Mouse (Mus musculus) lung, embryonic 14.5 days (tissue): ENCODE data around the gene Cntn3. TPM values are rescaled to one million over a fixed set of nuclear protein-coding genes. Genes with fewer than 3 reads are reported as not detected.

Source experiments
- ATAC-seq: fragments of 200-750 bp; cut with Nextera tagmentation; 2 replicates; pipeline ENCODE4 v1.8.0; 2017; ENCODE audit warnings: mild to moderate bottlenecking, moderate TSS enrichment, moderate library complexity; ENCODE audit not compliant: insufficient read depth
- DNase-seq: peaks from one replicate; pipeline ENCODE4 v3.0.0-alpha.2; 2015
- H3K27ac ChIP-seq: fragments of 300-500 bp; sonication (generic); 2 replicates; pipeline ENCODE4 v1.5.1; 2014; ENCODE audit warnings: low read depth, mild to moderate bottlenecking, moderate library complexity
- H3K27me3 ChIP-seq: fragments of 300-500 bp; sonication (generic); 2 replicates; pipeline ENCODE4 v1.6.1; 2014; ENCODE audit warnings: low read length, control low read depth; ENCODE audit not compliant: insufficient read depth
- H3K36me3 ChIP-seq: fragments of 300-500 bp; sonication (generic); 2 replicates; pipeline ENCODE4 v1.6.1; 2014; ENCODE audit warnings: control low read depth; ENCODE audit not compliant: insufficient read depth
- H3K4me1 ChIP-seq: fragments of 300-500 bp; sonication (generic); 2 replicates; pipeline ENCODE4 v1.6.1; 2014; ENCODE audit warnings: antibody characterized with exemption, control low read depth; ENCODE audit not compliant: insufficient read depth
- H3K4me2 ChIP-seq: fragments of 300-500 bp; sonication (generic); 2 replicates; pipeline ENCODE4 v1.6.1; 2014; ENCODE audit warnings: mild to moderate bottlenecking
- H3K4me3 ChIP-seq: fragments of 300-500 bp; sonication (generic); 2 replicates; pipeline ENCODE4 v1.5.1; 2014; ENCODE audit warnings: low read depth, low read length
- H3K9ac ChIP-seq: fragments of 300-500 bp; sonication (generic); 2 replicates; pipeline ENCODE4 v1.6.1; 2014
- H3K9me3 ChIP-seq: fragments of 300-500 bp; sonication (generic); 2 replicates; pipeline ENCODE4 v1.6.1; 2016; ENCODE audit warnings: low read depth, low read length, control low read depth
- CTCF ChIP-seq: IDR thresholded peaks from 2 replicates; pipeline ENCODE4 v1.5.1; 2016; ENCODE audit warnings: antibody characterized with exemption, low read depth
- WGBS: fragments of 180-500 bp; shearing (Covaris S2); extraction: QIAGEN DNeasy Blood & Tissue Kit; methylation state at CpG from one replicate; pipeline ENCODE4 v1.1.7; 2014; 5-methylcytosine and 5-hydroxymethylcytosine counted together
- polyA plus RNA-seq: library from polyadenylated mRNA; unstranded; fragments of >200 nt; fragmentation: Nextera tagmentation; extraction: Ambion mirVana; gene quantifications from 2 replicates; pipeline ENCODE4 v1.2.1, GENCODE M21; 2014

Cntn3 gene
- polyA plus RNA-seq, 1 experiment from 2014 or later, result 0.33 TPM

- no peak overlapping the region for H3K4me3 ChIP-seq
- no peak for TF ChIP-seq CTCF
- no peak overlapping the region for H3K4me2 ChIP-seq
- H3K9me3 ChIP-seq, result no peaks in the 10 kb centered on the region
- 98% methylated on average over 1 of the region's 1 CpGs for WGBS
- H3K9ac ChIP-seq, result no peak overlapping the region
- no peak overlapping the region for H3K27ac ChIP-seq
- peaks cover 21% of the 10 kb centered on the region for H3K27me3 ChIP-seq
- DNase-seq (no peak), ATAC-seq (no peak)
- H3K36me3 ChIP-seq, result no peaks in the 10 kb centered on the region
- no peaks in the 10 kb centered on the region for H3K4me1 ChIP-seq
Measured at GRCm38 (mm10) chr6:102565228-102565627, 7.7 kb downstream of the Cntn3 start.

DNA sequence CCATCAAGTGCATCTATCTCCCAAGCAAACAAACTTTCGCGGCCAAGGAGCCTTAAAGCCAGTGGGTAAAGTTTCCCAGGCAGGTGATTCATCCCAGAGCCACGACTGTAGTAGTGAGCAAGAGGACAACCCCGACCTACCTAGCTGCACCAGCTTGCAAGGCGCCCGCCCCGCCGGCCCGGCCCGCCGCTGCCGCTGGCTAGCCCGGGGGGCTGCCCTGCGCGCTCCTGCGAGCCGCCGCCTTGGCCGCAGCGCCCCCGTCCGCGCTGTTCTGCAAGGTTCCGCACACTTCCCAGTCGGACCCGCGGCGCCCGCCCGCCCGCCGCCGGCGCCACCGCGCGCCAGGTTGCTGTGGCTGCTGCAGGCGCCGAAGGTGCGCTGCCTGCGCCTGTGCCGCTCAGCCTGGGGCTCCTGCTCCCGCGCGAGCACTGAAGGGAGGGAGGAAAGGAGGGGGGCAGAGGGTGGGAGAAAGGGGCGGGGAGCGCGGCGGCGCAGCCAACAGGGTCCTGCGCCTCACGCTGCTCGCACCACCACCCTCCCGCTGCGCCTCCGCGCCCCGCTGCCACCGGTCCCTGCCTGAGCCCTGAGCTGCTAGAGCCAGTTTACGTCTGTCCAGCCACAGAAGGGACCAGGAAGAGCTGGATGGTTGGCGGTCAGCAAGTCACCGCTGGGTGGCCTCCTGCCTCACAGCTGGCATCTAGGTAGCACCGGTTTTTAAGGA, 8.7 kb downstream of the Cntn3 start:
- H3K36me3 ChIP-seq, result no peaks in the 10 kb centered on the region
- WGBS, result 1% methylated on average over 58 of the region's 63 CpGs
- peak; percentile 98 for ATAC-seq
- no peak overlapping the region for H3K27ac ChIP-seq
- peak; percentile 44; the same call in 1 of the 2 replicates for TF ChIP-seq CTCF
- H3K9me3 ChIP-seq, result no peaks in the 10 kb centered on the region
- H3K4me3 ChIP-seq, result peak overlapping the region; percentile 47
- peak; percentile 73 for DNase-seq
- no peaks in the 10 kb centered on the region for H3K4me1 ChIP-seq
- H3K27me3 ChIP-seq, result peaks cover 21% of the 10 kb centered on the region
- H3K4me2 ChIP-seq, result peak overlapping the region; percentile 86
- H3K9ac ChIP-seq, result peak overlapping the region; percentile 43; the same call in 1 of the 2 replicates

DNA sequence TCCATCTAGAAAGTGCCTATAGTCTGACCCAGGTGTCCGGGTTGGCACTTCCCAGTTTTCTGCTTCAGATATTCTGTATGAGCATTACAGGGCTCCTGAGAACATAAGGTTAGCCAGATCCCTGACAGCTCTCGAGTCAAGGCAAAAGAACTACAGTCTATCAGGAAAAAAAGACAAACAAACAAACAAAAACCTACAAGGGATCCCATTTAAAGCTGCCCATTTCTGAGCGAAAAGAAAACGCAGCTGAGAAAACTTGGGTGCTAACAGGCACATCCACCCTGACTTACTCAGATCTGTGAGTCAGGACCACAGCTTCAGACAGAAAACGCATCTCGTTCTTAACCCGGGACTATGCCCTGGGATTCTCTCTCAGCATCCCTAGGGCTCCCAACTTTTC, 9.5 kb downstream of the Cntn3 start:
- Histone ChIP-seq H3K36me3 (no peaks in the 10 kb centered on the region), H3K27me3 (peaks cover 21% of the 10 kb centered on the region), H3K4me2 (peak overlapping the region; percentile 86), H3K27ac (no peak overlapping the region), H3K9me3 (no peaks in the 10 kb centered on the region), H3K9ac (no peak overlapping the region), H3K4me1 (no peaks in the 10 kb centered on the region), H3K4me3 (peak overlapping the region; percentile 47)
- ATAC-seq (no peak), DNase-seq (peak; percentile 1)
- WGBS, result 9% methylated on average over 7 of the region's 7 CpGs
- no peak for TF ChIP-seq CTCF

DNA sequence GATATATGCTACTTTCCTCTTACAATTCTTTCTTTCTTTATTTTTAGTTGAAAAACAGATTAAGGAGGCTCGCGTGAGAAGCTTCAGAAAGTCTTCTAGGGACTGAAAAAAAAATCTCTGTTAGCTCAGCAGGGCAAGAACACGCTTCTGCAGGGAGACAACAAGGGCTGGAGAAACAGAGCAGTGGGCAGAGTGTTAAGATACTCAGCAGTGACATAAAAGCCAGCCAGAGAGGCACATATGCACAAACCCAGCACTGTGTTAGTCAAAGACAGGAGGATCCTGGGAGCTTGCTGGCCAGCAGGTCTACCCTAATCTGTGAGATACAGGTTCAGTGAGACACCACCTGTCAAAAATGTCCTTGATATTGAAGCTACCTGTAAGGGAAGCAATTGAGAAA, 15.4 kb downstream of the Cntn3 start:
- Histone ChIP-seq H3K9ac (no peak overlapping the region), H3K27ac (no peak overlapping the region), H3K36me3 (no peaks in the 10 kb centered on the region), H3K4me2 (no peak overlapping the region), H3K4me1 (no peaks in the 10 kb centered on the region), H3K9me3 (no peaks in the 10 kb centered on the region), H3K27me3 (no peaks in the 10 kb centered on the region), H3K4me3 (no peak overlapping the region)
- TF ChIP-seq CTCF, result no peak
- DNase-seq, result no peak
- no peak for ATAC-seq
- WGBS, result 72% methylated on average over 3 of the region's 3 CpGs

DNA sequence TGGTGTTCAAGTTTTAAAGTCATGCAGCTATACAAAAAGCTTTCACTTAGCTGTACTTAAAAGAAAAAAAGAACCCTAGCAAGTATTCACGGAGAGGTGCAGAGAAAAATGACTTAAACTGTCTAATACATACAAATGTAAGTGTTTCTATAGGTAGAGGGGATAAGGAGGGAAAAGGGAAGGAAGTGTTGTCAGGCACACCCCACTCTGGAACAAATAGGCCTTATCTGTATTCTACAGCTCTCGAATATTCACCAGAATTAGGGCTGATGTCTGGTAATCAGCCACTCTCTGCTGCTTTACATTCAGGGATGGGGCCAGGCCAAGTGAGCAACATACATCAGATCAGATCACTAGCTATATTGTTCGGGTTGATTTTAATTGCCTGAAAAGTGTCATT, 16.4 kb downstream of the Cntn3 start:
- WGBS, result 51% methylated on average over 3 of the region's 3 CpGs
- no peak for ATAC-seq
- DNase-seq, result no peak

DNA sequence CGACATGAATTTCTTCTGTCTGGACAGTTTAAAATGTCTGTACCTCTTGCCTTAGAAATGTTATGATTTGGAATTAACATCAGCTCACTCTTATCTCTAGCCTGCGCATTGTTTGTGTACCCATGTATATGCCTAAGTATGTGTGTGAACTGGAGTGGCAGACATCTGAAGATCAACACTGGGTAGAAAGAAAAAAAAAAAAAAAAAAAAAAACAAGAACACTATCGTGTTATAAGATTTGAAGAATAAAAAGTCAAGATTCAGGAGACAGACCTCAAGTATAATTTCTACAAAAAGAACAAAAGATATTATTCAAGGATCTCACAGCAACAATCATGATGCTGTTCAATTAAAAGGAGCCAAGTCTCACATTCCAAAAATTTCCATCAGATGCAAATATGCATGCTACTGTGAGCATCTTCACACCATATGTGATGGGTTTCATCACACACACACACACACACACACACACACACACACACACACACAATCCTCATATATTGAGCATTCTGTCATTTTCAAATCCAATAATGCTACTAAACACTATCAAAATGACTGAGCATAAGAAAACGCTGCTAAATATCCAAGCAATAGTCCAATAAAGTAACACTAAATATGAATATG, 17.0 kb downstream of the Cntn3 start:
- WGBS, result 59% methylated on average over 4 of the region's 4 CpGs
- DNase-seq (no peak), ATAC-seq (no peak)
- no peaks in the 10 kb centered on the region for H3K9me3 ChIP-seq
- no peak overlapping the region for H3K27ac ChIP-seq
- H3K36me3 ChIP-seq, result no peaks in the 10 kb centered on the region
- no peak overlapping the region for H3K4me2 ChIP-seq
- H3K4me1 ChIP-seq, result no peaks in the 10 kb centered on the region
- no peak for TF ChIP-seq CTCF
- no peaks in the 10 kb centered on the region for H3K27me3 ChIP-seq
- no peak overlapping the region for H3K4me3 ChIP-seq
- H3K9ac ChIP-seq, result no peak overlapping the region

More for the DNA sequence above, 16.4 kb downstream of the Cntn3 start:
- Histone ChIP-seq H3K27ac (no peak overlapping the region), H3K9ac (no peak overlapping the region), H3K9me3 (no peaks in the 10 kb centered on the region), H3K4me3 (no peak overlapping the region), H3K4me2 (no peak overlapping the region), H3K36me3 (no peaks in the 10 kb centered on the region), H3K4me1 (no peaks in the 10 kb centered on the region), H3K27me3 (no peaks in the 10 kb centered on the region)
- TF ChIP-seq CTCF, result no peak

GRCm38 (mm10) chr6:102555067-102555657, 17.7 kb downstream of the Cntn3 start:
- no peak for DNase-seq
- no peaks in the 10 kb centered on the region for H3K4me1 ChIP-seq
- no peak overlapping the region for H3K4me2 ChIP-seq
- no peak overlapping the region for H3K27ac ChIP-seq
- no peaks in the 10 kb centered on the region for H3K36me3 ChIP-seq
- H3K27me3 ChIP-seq, result no peaks in the 10 kb centered on the region
- ATAC-seq, result no peak
- H3K9me3 ChIP-seq, result no peaks in the 10 kb centered on the region
- TF ChIP-seq CTCF, result no peak
- H3K4me3 ChIP-seq, result no peak overlapping the region
- no peak overlapping the region for H3K9ac ChIP-seq
- WGBS, result 63% methylated on average over 3 of the region's 3 CpGs
